ENCODE assay signal across 21 mouse cellular contexts in genomic region chr4:99177255-99177654, GRCm38 (mm10).
"Had no signal": no experiment of that assay in that cellular context is flagged by ENCODE, and none has a peak within 500 bp of the region (broad histone marks: within the 10 kb centered on the region; RNA-seq: fewer than 3 reads in every experiment).

No protein-coding gene starts in this region.

- H3K4me3 ChIP-seq: gastrocnemius, adult 2 months; heart, adult 2 months; hindbrain, embryonic 13.5 days; hindbrain, embryonic 15.5 days; limb, embryonic 13.5 days; limb, embryonic 15.5 days; liver, embryonic 12.5 days had no signal

- H3K4me1 ChIP-seq: hindbrain, embryonic 13.5 days; hindbrain, embryonic 15.5 days; liver, embryonic 12.5 days had no signal

- H3K9me3 ChIP-seq: hindbrain, embryonic 13.5 days; hindbrain, embryonic 15.5 days; limb, embryonic 13.5 days; limb, embryonic 15.5 days; liver, embryonic 12.5 days had no signal

- ATAC-seq: hindbrain, postnatal 0 days; intestine, postnatal 0 days; liver, embryonic 12.5 days had no signal

- H3K27ac ChIP-seq: gastrocnemius, adult 2 months; heart, adult 2 months; hindbrain, embryonic 13.5 days; hindbrain, embryonic 15.5 days; hindbrain, postnatal 0 days; limb, embryonic 13.5 days; limb, embryonic 15.5 days; liver, embryonic 12.5 days; liver, embryonic 14.5 days had no signal

- H3K9ac ChIP-seq: hindbrain, embryonic 13.5 days; hindbrain, embryonic 15.5 days; limb, embryonic 13.5 days; limb, embryonic 15.5 days; liver, embryonic 12.5 days; liver, embryonic 14.5 days had no signal

- H3K36me3 ChIP-seq: hindbrain, embryonic 13.5 days; hindbrain, embryonic 15.5 days; limb, embryonic 13.5 days; limb, embryonic 15.5 days; liver, embryonic 12.5 days had no signal

- H3K4me2 ChIP-seq: heart, embryonic 11.5 days; hindbrain, embryonic 13.5 days; hindbrain, embryonic 15.5 days; limb, embryonic 13.5 days; limb, embryonic 15.5 days; liver, embryonic 12.5 days had no signal

- DNase-seq: gastrocnemius, adult 2 months; gastrocnemius, postnatal 10 days; gastrocnemius, postnatal 25 days; heart, postnatal 14 days; heart, postnatal 36 days; kidney, adult 18-20 months; kidney, adult 8-10 months; kidney, postnatal 25 days; layer of hippocampus, adult 9-11 months; layer of hippocampus, postnatal 36 days; left cerebral cortex, postnatal 4 days had no signal

- H3K27me3 ChIP-seq: hindbrain, embryonic 13.5 days; hindbrain, embryonic 15.5 days; limb, embryonic 13.5 days; limb, embryonic 15.5 days; liver, embryonic 12.5 days had no signal
